Mouse (Mus musculus): ENCODE results near the gene Me3. TPM values are rescaled to one million over a fixed set of nuclear protein-coding genes. Genes with fewer than 3 reads are reported as not detected.

The Me3 gene
- polyA plus RNA-seq, 1 experiment from 2014 or later: 3.6 TPM

GRCm38 (mm10) chr7:89835566-89835965, 203.4 kb downstream of the Me3 start:
- WGBS: 61% methylated on average over 8 of the region's 8 CpGs
- Histone ChIP-seq H3K27ac (replicated peaks) (no peak overlapping the region), H3K9ac (no peak overlapping the region), H3K9me3 (replicated peaks) (no peaks in the 10 kb centered on the region), H3K4me1 (peaks cover 11% of the 10 kb centered on the region; the same call in 1 of the 2 replicates), H3K4me2 (replicated peaks) (no peak overlapping the region), H3K4me3 (replicated peaks) (no peak overlapping the region), H3K27me3 (no peaks in the 10 kb centered on the region), H3K36me3 (no peaks in the 10 kb centered on the region)
- no peak for ATAC-seq (ENCODE audit: insufficient number of reproducible peaks, low FRiP score, low TSS enrichment, low read depth)

DNA sequence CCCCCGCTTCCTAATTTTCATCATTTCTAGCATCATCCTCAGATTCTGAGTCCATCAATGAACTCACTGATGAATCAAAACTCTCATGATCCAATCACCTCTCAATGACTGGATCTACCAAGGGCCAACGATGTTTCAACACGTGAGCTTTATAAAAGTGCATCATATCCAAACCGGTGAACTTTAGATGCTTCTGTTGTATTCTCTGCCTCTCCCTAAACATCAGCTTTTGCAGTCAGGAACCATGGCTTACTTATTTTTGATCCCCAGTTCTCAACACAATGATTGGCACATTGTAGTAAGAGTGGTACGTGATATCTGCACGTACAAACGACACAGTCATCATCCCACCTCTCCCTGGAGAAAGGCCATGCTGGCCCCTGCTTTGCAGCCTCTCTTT, 204.5 kb downstream of the Me3 start:
- H3K27ac ChIP-seq (replicated peaks): no peak overlapping the region
- WGBS: 93% methylated on average over 7 of the region's 7 CpGs

DNA sequence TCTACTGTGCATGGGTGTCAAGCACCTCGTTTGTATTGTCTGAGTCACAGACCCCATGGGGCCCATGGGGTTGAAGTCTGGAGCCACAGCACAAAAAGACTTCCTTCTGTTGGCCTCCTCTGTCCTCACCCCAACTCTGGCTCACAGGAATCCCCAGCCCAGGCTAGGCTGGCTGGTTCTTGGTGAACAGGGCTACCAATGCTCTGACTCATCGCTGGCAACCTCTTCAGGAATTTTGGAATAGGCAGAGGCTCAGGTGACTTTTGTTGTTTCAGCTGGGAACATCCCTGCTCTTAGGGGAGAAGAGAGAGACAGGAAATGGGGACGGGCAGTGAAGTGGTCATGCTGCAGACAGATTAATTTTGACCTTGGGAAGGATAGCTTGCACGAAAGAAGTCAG, 205.6 kb downstream of the Me3 start:
- H3K27ac ChIP-seq (replicated peaks): no peak overlapping the region
- H3K36me3 ChIP-seq: no peaks in the 10 kb centered on the region
- H3K9me3 ChIP-seq (replicated peaks): no peaks in the 10 kb centered on the region
- no peak overlapping the region for H3K4me2 ChIP-seq (replicated peaks)
- WGBS: 61% methylated on average over 4 of the region's 4 CpGs
- no peaks in the 10 kb centered on the region for H3K27me3 ChIP-seq
- no peak overlapping the region for H3K4me3 ChIP-seq (replicated peaks)
- no peak overlapping the region for H3K9ac ChIP-seq
- ATAC-seq (ENCODE audit: insufficient number of reproducible peaks, low FRiP score, low TSS enrichment, low read depth): no peak
- H3K4me1 ChIP-seq: peaks cover 11% of the 10 kb centered on the region; the same call in 1 of the 2 replicates

More for the DNA sequence above, 204.5 kb downstream of the Me3 start:
- Histone ChIP-seq H3K9ac (no peak overlapping the region), H3K36me3 (no peaks in the 10 kb centered on the region), H3K4me1 (peaks cover 11% of the 10 kb centered on the region; the same call in 1 of the 2 replicates), H3K27me3 (no peaks in the 10 kb centered on the region), H3K4me3 (replicated peaks) (no peak overlapping the region), H3K9me3 (replicated peaks) (no peaks in the 10 kb centered on the region), H3K4me2 (replicated peaks) (no peak overlapping the region)
- ATAC-seq (ENCODE audit: insufficient number of reproducible peaks, low FRiP score, low TSS enrichment, low read depth): no peak

DNA sequence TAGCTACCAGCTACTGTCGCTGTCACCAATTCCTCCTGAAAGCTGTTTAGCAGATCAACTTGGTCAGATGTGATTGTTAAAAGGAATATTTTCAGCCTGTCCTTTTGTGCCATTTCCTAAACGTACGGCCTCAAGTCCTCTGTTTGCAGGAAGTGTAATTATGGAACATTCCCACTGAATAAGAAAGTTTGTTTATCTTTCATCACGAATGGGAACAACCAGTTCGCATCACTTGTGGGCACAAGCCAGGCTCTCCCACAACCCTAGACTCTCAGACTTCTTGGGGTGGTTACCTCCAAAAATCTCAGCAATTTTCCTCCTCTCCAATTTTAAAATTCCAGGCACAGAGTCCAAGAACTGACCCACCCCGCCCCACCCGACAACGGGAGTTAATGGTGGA, 207.5 kb downstream of the Me3 start:
- WGBS: 63% methylated on average over 8 of the region's 8 CpGs
- Histone ChIP-seq H3K27me3 (no peaks in the 10 kb centered on the region), H3K9me3 (replicated peaks) (no peaks in the 10 kb centered on the region), H3K4me2 (replicated peaks) (no peak overlapping the region), H3K36me3 (no peaks in the 10 kb centered on the region), H3K9ac (no peak overlapping the region), H3K4me1 (peaks cover 11% of the 10 kb centered on the region; the same call in 1 of the 2 replicates), H3K27ac (replicated peaks) (no peak overlapping the region), H3K4me3 (replicated peaks) (no peak overlapping the region)
- ATAC-seq (ENCODE audit: insufficient number of reproducible peaks, low FRiP score, low TSS enrichment, low read depth): no peak

GRCm38 (mm10) chr7:89841670-89842403, 209.6 kb downstream of the Me3 start:
- WGBS: 30% methylated on average over 15 of the region's 15 CpGs
- H3K4me2 ChIP-seq (replicated peaks): 0 out of 2 replicates have a peak overlapping the region, but pooled peaks have one; percentile 25
- no peaks in the 10 kb centered on the region for H3K27me3 ChIP-seq
- peaks cover 11% of the 10 kb centered on the region; the same call in 1 of the 2 replicates for H3K4me1 ChIP-seq
- no peaks in the 10 kb centered on the region for H3K36me3 ChIP-seq
- H3K9me3 ChIP-seq (replicated peaks): no peaks in the 10 kb centered on the region
- H3K27ac ChIP-seq (replicated peaks): no peak overlapping the region
- peak; percentile 48; the same call in 1 of the 2 replicates for ATAC-seq (ENCODE audit: insufficient number of reproducible peaks, low FRiP score, low TSS enrichment, low read depth)
- H3K4me3 ChIP-seq (replicated peaks): no peak overlapping the region
- H3K9ac ChIP-seq: no peak overlapping the region

- Histone ChIP-seq H3K36me3 (no peaks in the 10 kb centered on the region), H3K27me3 (no peaks in the 10 kb centered on the region), H3K9ac (no peak overlapping the region), H3K4me3 (replicated peaks) (no peak overlapping the region), H3K4me2 (replicated peaks) (no peak overlapping the region), H3K4me1 (peaks cover 11% of the 10 kb centered on the region; the same call in 1 of the 2 replicates), H3K9me3 (replicated peaks) (no peaks in the 10 kb centered on the region), H3K27ac (replicated peaks) (no peak overlapping the region)
- no peak for ATAC-seq (ENCODE audit: insufficient number of reproducible peaks, low FRiP score, low TSS enrichment, low read depth)
- WGBS: 81% methylated on average over 5 of the region's 5 CpGs
These were observed 210.2 kb downstream of the Me3 start for GRCm38 (mm10) chr7:89842404-89842715.

GRCm38 (mm10) chr7:89843121-89843520, 210.9 kb downstream of the Me3 start:
- ATAC-seq (ENCODE audit: insufficient number of reproducible peaks, low FRiP score, low TSS enrichment, low read depth): no peak
- 51% methylated on average over 6 of the region's 6 CpGs for WGBS
- H3K36me3 ChIP-seq: no peaks in the 10 kb centered on the region

GRCm38 (mm10) chr7:89843533-89843932, 211.3 kb downstream of the Me3 start:
- Histone ChIP-seq H3K36me3 (no peaks in the 10 kb centered on the region), H3K27me3 (no peaks in the 10 kb centered on the region), H3K4me3 (replicated peaks) (no peak overlapping the region), H3K4me1 (peaks cover 6% of the 10 kb centered on the region; the same call in 1 of the 2 replicates), H3K4me2 (replicated peaks) (no peak overlapping the region), H3K9ac (no peak overlapping the region), H3K27ac (replicated peaks) (no peak overlapping the region), H3K9me3 (replicated peaks) (no peaks in the 10 kb centered on the region)
- 28% methylated on average over 6 of the region's 6 CpGs for WGBS
- ATAC-seq (ENCODE audit: insufficient number of reproducible peaks, low FRiP score, low TSS enrichment, low read depth): no peak

More at GRCm38 (mm10) chr7:89843121-89843520, 210.9 kb downstream of the Me3 start:
- Histone ChIP-seq H3K4me3 (replicated peaks) (no peak overlapping the region), H3K9me3 (replicated peaks) (no peaks in the 10 kb centered on the region), H3K9ac (no peak overlapping the region), H3K27me3 (no peaks in the 10 kb centered on the region), H3K27ac (replicated peaks) (no peak overlapping the region), H3K4me2 (replicated peaks) (no peak overlapping the region), H3K4me1 (peaks cover 6% of the 10 kb centered on the region; the same call in 1 of the 2 replicates)

- H3K36me3 ChIP-seq: no peaks in the 10 kb centered on the region
- ATAC-seq (ENCODE audit: insufficient number of reproducible peaks, low FRiP score, low TSS enrichment, low read depth): no peak
- no peaks in the 10 kb centered on the region for H3K9me3 ChIP-seq (replicated peaks)
- WGBS: 68% methylated on average over 4 of the region's 4 CpGs
- H3K4me1 ChIP-seq: no peaks in the 10 kb centered on the region; the same call in 1 of the 2 replicates
- H3K4me2 ChIP-seq (replicated peaks): no peak overlapping the region
- H3K27me3 ChIP-seq: no peaks in the 10 kb centered on the region
- H3K27ac ChIP-seq (replicated peaks): no peak overlapping the region
- H3K9ac ChIP-seq: no peak overlapping the region
- H3K4me3 ChIP-seq (replicated peaks): no peak overlapping the region
These were observed 213.5 kb downstream of the Me3 start for GRCm38 (mm10) chr7:89845669-89846068.

GRCm38 (mm10) chr7:89850510-89850909, 218.3 kb downstream of the Me3 start:
- Histone ChIP-seq H3K27ac (replicated peaks) (no peak overlapping the region), H3K4me1 (0 out of 2 replicates have a peak, but pooled peaks cover 5% of the 10 kb centered on the region), H3K9ac (no peak overlapping the region), H3K27me3 (no peaks in the 10 kb centered on the region), H3K4me2 (replicated peaks) (no peak overlapping the region), H3K9me3 (replicated peaks) (no peaks in the 10 kb centered on the region), H3K4me3 (replicated peaks) (no peak overlapping the region), H3K36me3 (no peaks in the 10 kb centered on the region)
- WGBS: 75% methylated on average over 3 of the region's 3 CpGs
- ATAC-seq (ENCODE audit: insufficient number of reproducible peaks, low FRiP score, low TSS enrichment, low read depth): no peak

DNA sequence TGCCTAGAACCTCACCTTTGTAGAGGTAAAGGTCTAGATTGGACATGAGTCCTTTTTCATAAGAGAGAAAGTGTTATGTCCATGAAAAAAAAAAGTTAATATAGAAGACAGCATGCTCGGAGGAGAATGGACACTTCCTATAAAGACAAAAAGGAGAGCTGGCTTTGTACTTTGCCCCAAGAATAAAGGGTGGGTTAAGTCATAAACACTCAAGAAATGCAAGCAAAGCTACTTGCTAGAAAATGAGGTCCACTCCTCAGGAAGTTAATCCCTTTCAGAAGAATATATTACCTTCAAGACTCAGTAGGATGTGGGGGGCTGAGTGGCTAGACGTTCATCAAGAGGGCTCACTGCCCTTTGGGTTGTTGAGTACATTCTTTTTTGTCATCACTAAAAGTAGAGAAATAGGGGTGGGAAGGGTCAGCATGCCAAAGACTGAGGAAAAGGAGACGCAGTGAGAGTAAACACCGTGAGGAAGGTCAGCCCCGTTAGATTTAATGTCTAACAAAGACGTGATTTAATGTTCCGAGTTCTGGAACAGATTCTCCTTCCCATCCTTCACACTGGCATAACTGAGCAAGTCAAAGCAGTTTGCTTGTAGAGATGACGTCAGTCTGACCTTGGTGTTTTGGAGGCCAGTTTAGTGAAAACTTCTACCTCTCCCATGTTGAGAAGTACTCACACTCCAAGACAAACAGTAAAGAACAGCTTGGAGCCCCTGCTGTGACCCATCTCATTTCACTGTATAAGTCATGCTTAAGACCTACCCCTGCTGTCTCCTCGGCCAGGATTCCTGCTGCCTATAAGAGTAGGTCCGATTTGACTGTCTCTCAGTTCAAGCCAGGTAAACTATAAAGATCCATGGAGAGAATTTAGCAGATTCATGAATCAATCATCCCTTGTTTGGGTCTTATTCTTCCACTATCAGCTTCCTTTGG, 220.2 kb downstream of the Me3 start:
- no peak for ATAC-seq (ENCODE audit: insufficient number of reproducible peaks, low FRiP score, low TSS enrichment, low read depth)
- 84% methylated on average over 10 of the region's 10 CpGs for WGBS

More for the DNA sequence above, 220.2 kb downstream of the Me3 start:
- no peak overlapping the region for H3K4me3 ChIP-seq (replicated peaks)
- H3K4me1 ChIP-seq: peaks cover 11% of the 10 kb centered on the region; the same call in 1 of the 2 replicates
- no peak overlapping the region for H3K9ac ChIP-seq
- H3K36me3 ChIP-seq: no peaks in the 10 kb centered on the region
- no peak overlapping the region for H3K4me2 ChIP-seq (replicated peaks)
- no peaks in the 10 kb centered on the region for H3K9me3 ChIP-seq (replicated peaks)
- H3K27me3 ChIP-seq: no peaks in the 10 kb centered on the region
- no peak overlapping the region for H3K27ac ChIP-seq (replicated peaks)
